18 mouse cellular contexts compared by ENCODE assay signal in the genomic region with DNA sequence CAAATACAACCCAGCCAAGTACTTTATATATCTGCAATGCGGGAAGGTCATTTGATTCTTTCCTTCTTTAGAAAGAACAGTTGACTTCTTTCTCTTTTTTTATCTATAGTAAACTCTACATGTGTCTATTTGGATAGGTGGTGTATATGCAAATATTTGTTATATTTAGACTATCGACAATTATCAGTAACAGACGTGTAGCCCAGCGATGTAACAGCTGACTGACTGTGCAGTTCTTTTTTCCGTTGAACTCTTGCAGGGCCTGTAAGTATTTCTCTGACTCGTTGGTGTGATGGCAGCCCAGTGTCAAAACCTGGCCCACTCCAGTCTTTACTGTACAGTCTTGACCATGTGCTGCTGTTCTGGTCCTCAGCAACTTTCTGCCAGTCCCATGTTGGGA. TPM values are rescaled to one million over a fixed set of nuclear protein-coding genes. Genes with fewer than 3 reads are reported as not detected.
"Had no signal": no experiment of that assay in that cellular context is flagged by ENCODE, and none has a peak within 500 bp of the region (broad histone marks: within the 10 kb centered on the region; RNA-seq: fewer than 3 reads in every experiment).

No protein-coding gene starts in this region.

- H3K36me3 ChIP-seq: neural tube, embryonic 13.5 days; neural tube, embryonic 15.5 days; stomach, embryonic 15.5 days had no signal

- H3K9ac ChIP-seq: neural tube, embryonic 13.5 days; neural tube, embryonic 15.5 days; stomach, embryonic 15.5 days had no signal

- DNase-seq: retina, postnatal 1 day; right cerebral cortex, adult 18-20 months; right cerebral cortex, postnatal 14 days; right cerebral cortex, postnatal 25 days; right cerebral cortex, postnatal 4 days; spleen, adult 18-20 months; thymus, adult 18-20 months; thymus, adult 2 months; thymus, postnatal 14 days; thymus, postnatal 25 days; thymus, postnatal 36 days; thymus, postnatal 4 days had no signal

- H3K9me3 ChIP-seq: neural tube, embryonic 13.5 days; neural tube, embryonic 15.5 days; stomach, embryonic 15.5 days had no signal

- H3K4me2 ChIP-seq: neural tube, embryonic 13.5 days; neural tube, embryonic 15.5 days; stomach, embryonic 15.5 days had no signal

- H3K27ac ChIP-seq: neural tube, embryonic 13.5 days; neural tube, embryonic 15.5 days; stomach, embryonic 15.5 days; stomach, postnatal 0 days had no signal

- H3K27me3 ChIP-seq: neural tube, embryonic 13.5 days; neural tube, embryonic 15.5 days; stomach, embryonic 15.5 days had no signal

- H3K4me3 ChIP-seq: neural tube, embryonic 13.5 days; neural tube, embryonic 15.5 days; stomach, embryonic 15.5 days had no signal

RNA-seq across cellular contexts. Expression of gene Ccdc39, which starts 2.5 kb away (rescaled TPM):
- total RNA-seq: neutrophil, adult 5-6 weeks had no signal
- polyA plus RNA-seq: small intestine, adult 2 months had no signal
